Mouse (Mus musculus): Measurements from ENCODE around the gene Aasdhppt. TPM values are rescaled to one million over a fixed set of nuclear protein-coding genes. Genes with fewer than 3 reads are reported as not detected.

Aasdhppt gene
- polyA plus RNA-seq, 1 experiment from 2014 or later = 38.0 TPM

Small RNAs within 50 kb of the gene (microRNA-seq; reads per million reads assigned to microRNA genes)
- not detected for gene Gm22195

Other genes with a start within 250 kb of the Aasdhppt start
- 10.1 and 11.3 TPM in 2 replicates for gene Kbtbd3, start 362 bp upstream of the Aasdhppt start, polyA plus RNA-seq (2014; fragmentation: Nextera tagmentation; extraction: Ambion mirVana)
- gene Msantd4, start 67.1 kb upstream of the Aasdhppt start, polyA plus RNA-seq (2014; fragmentation: Nextera tagmentation; extraction: Ambion mirVana) = 56.0 and 71.9 TPM in 2 replicates